Mouse (Mus musculus) kidney, embryonic 14.5 days (tissue): ENCODE measurements around the gene Gucy2e. TPM values are rescaled to one million over a fixed set of nuclear protein-coding genes. Genes with fewer than 3 reads are reported as not detected.

Experiments
- ATAC-seq: fragments of 200-750 bp; cut with Nextera tagmentation; 2 replicates; pipeline ENCODE4 v1.8.0; 2017; ENCODE audit warnings: moderate number of reproducible peaks, mild to moderate bottlenecking, moderate TSS enrichment, moderate library complexity; ENCODE audit not compliant: low FRiP score, low TSS enrichment
- H3K27ac ChIP-seq: fragments of 300-500 bp; sonication (generic); 2 replicates; pipeline ENCODE4 v1.5.1; 2014; ENCODE audit warnings: low read depth, mild to moderate bottlenecking, low read length, moderate library complexity, mixed read lengths
- H3K27me3 ChIP-seq: fragments of 300-500 bp; sonication (generic); 2 replicates; pipeline ENCODE4 v1.6.1; 2014; ENCODE audit warnings: mild to moderate bottlenecking, low read length; ENCODE audit not compliant: control insufficient read depth, insufficient read depth
- H3K36me3 ChIP-seq: fragments of 300-500 bp; sonication (generic); 2 replicates; pipeline ENCODE4 v1.6.1; 2014; ENCODE audit warnings: low read length, mixed read lengths; ENCODE audit not compliant: control insufficient read depth, insufficient read depth
- H3K4me1 ChIP-seq: fragments of 300-500 bp; sonication (generic); 2 replicates; pipeline ENCODE4 v1.6.1; 2014; ENCODE audit warnings: low read length, mixed read lengths; ENCODE audit not compliant: control insufficient read depth, insufficient read depth
- H3K4me2 ChIP-seq: fragments of 300-500 bp; sonication (generic); replicated peaks from 2 replicates; pipeline ENCODE4 v1.6.1; 2014; ENCODE audit warnings: low read depth, mild to moderate bottlenecking, low read length
- H3K4me3 ChIP-seq: fragments of 300-500 bp; sonication (generic); 2 replicates; pipeline ENCODE4 v1.5.1; 2014; ENCODE audit warnings: mild to moderate bottlenecking, low read length
- H3K9ac ChIP-seq: fragments of 300-500 bp; sonication (generic); 2 replicates; pipeline ENCODE4 v1.6.1; 2014; ENCODE audit warnings: low read depth, mild to moderate bottlenecking, low read length, moderate library complexity
- H3K9me3 ChIP-seq: fragments of 300-500 bp; sonication (generic); 2 replicates; pipeline ENCODE4 v1.6.1; 2016; ENCODE audit warnings: low read length; ENCODE audit not compliant: control insufficient read depth
- WGBS: fragments of 180-500 bp; shearing (Covaris S2); extraction: QIAGEN DNeasy Blood & Tissue Kit; methylation state at CpG from one replicate; pipeline ENCODE4 v1.1.7; 2014; 5-methylcytosine and 5-hydroxymethylcytosine counted together
- polyA plus RNA-seq: library from polyadenylated mRNA; unstranded; fragments of >200 nt; fragmentation: Nextera tagmentation; extraction: Ambion mirVana; gene quantifications from 2 replicates; pipeline ENCODE4 v1.2.1, GENCODE M21; 2014

Gene Gucy2e
- polyA plus RNA-seq, 1 experiment from 2014 or later, result 0.11 TPM

DNA sequence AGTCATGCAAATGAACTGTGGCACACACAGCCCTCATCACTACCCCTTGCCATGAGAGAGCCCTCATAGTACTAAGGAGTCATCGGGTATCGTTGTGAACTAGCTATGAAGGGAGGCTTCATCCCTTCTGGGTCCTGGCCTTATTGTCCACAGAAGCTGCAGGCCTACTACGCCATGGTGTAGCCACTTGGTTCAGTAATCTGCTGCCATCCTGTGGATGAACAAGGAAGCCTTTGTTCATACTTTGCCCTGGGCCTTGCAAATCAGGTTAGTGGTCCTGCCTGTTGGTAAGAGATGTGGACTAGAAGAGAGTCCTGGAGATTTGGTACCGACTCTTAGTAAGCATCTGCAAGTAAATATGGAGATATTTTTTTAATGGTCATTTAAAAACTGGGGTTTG lies 6.4 kb downstream of the Gucy2e start:
- Histone ChIP-seq H3K4me1 (no peaks in the 10 kb centered on the region), H3K9me3 (no peaks in the 10 kb centered on the region), H3K9ac (no peak overlapping the region), H3K4me3 (no peak overlapping the region), H3K4me2 (no peak overlapping the region), H3K36me3 (no peaks in the 10 kb centered on the region), H3K27me3 (no peaks in the 10 kb centered on the region), H3K27ac (no peak overlapping the region)
- ATAC-seq, result no peak
- 72% methylated on average over 4 of the region's 4 CpGs for WGBS

DNA sequence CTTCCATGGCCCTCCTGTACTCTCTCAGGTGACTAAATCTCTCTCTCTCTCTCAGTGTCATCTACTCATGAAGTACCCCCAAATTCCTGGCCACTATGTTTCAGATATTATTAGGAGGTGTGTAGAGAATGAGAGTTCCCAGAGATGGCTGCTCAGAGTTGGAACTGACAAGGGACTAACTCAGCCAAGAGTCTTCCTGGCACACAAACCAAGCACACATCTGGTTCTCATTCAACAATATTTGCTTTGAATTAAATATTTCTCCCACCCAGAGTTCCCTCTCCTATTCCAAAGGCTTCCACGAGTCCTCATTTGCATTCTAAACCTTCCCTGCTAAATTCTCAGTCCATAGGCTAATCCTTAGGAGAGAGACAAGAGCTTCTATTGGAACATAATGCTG lies 11.1 kb downstream of the Gucy2e start:
- no peaks in the 10 kb centered on the region for H3K27me3 ChIP-seq
- H3K4me3 ChIP-seq, result no peak overlapping the region
- H3K4me2 ChIP-seq, result no peak overlapping the region
- no peak for ATAC-seq
- no peaks in the 10 kb centered on the region for H3K36me3 ChIP-seq
- H3K27ac ChIP-seq, result no peak overlapping the region
- no peaks in the 10 kb centered on the region for H3K4me1 ChIP-seq
- H3K9me3 ChIP-seq, result 0 out of 2 replicates have a peak, but pooled peaks cover 2% of the 10 kb centered on the region
- WGBS, result 86% methylated on average over 1 of the region's 1 CpGs
- no peak overlapping the region for H3K9ac ChIP-seq

DNA sequence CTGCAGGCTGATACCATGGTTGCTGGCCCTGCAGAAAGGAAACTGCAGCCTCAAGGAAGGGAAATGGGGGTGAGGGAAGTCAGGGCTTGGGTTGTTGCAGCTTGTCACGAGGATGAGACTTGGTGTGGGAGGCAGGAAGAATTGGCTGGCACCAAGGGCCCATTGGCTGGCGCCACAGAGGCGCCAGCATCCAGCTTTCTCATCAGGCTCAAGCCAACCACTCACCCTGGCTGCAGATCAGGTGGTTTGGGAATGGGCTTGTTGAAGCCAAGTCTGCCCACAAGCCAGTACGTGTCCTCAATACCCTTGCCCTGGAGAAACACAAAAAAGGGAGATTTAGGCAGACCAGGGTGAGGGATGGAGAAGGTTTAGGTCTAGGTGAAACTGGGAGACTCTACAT lies 13.7 kb downstream of the Gucy2e start:
- Histone ChIP-seq H3K4me3 (no peak overlapping the region), H3K27ac (no peak overlapping the region), H3K9me3 (0 out of 2 replicates have a peak, but pooled peaks cover 2% of the 10 kb centered on the region)

DNA sequence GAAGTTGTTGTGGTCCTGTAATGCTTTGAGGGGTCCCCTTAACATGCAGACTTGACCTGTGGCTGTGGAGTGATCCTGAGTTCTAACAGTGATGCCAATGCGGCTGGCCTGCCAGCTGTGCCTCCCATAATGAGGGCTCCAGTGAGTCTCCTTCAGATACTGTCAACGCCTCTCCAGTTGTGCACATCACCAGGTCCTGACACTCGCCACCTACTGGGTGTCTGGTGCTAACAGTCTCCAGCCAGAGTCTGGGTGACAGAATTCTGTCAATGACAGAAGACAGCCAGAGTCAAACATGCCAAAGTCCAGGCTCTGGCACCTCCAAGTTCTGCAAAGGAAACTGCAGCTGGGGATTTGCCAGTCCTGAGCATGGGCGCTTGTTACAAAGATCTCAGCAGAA lies 15.8 kb downstream of the Gucy2e start:
- no peak for ATAC-seq

More for the DNA sequence above, 13.7 kb downstream of the Gucy2e start:
- WGBS, result 91% methylated on average over 4 of the region's 4 CpGs
- Histone ChIP-seq H3K27me3 (no peaks in the 10 kb centered on the region), H3K36me3 (no peaks in the 10 kb centered on the region), H3K4me1 (no peaks in the 10 kb centered on the region), H3K9ac (no peak overlapping the region), H3K4me2 (no peak overlapping the region)
- no peak for ATAC-seq

DNA sequence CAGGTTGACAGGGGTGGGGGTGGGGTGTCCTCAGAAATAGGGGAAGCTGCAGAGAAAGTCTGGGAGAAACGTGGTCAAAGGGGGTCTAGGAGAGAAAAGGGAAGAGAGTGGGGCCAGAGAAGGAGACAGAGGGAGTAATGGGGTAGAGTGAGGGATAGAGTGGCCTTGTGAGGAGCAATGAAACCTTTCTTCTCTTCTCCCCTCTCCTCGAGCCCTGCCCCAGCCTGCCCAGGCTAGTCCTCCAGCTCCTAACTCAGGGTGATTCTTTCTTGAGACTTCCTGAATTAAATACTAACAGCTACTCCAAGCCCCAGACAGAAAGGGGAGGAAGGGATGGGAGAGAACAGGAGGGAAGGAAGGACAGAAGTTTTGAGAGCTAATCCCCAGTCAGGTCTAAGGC lies 18.2 kb downstream of the Gucy2e start:
- Histone ChIP-seq H3K4me1 (no peaks in the 10 kb centered on the region), H3K9ac (no peak overlapping the region), H3K4me2 (no peak overlapping the region), H3K27me3 (no peaks in the 10 kb centered on the region), H3K4me3 (no peak overlapping the region), H3K36me3 (no peaks in the 10 kb centered on the region), H3K9me3 (no peaks in the 10 kb centered on the region), H3K27ac (no peak overlapping the region)
- no peak for ATAC-seq
- 76% methylated on average over 2 of the region's 2 CpGs for WGBS

More for the DNA sequence above, 15.8 kb downstream of the Gucy2e start:
- no peak overlapping the region for H3K4me3 ChIP-seq
- H3K36me3 ChIP-seq, result no peaks in the 10 kb centered on the region
- H3K9me3 ChIP-seq, result 0 out of 2 replicates have a peak, but pooled peaks cover 2% of the 10 kb centered on the region
- WGBS, result 59% methylated on average over 4 of the region's 4 CpGs
- no peak overlapping the region for H3K27ac ChIP-seq
- H3K27me3 ChIP-seq, result no peaks in the 10 kb centered on the region
- no peaks in the 10 kb centered on the region for H3K4me1 ChIP-seq
- H3K4me2 ChIP-seq, result no peak overlapping the region
- H3K9ac ChIP-seq, result no peak overlapping the region

DNA sequence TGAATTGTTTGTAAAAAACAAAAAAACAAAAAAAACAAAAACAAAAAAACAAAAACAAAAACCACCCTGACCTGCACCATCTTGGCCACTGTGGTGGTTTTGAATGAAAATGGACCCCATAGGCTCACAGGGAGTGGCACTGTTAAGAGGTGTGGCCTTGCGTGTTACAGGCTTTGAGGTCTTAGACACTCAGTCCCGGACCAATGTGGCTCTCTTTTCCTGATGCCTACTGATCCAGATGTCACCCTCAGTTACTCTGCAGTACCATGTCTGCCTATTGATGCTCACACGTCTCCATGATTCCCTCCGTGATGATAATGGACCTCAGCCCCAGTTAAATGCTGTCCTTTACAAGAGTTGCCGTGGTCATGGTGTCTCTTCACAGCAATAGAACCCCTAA lies 19.4 kb downstream of the Gucy2e start:
- no peak overlapping the region for H3K4me3 ChIP-seq
- ATAC-seq, result no peak
- WGBS, result 87% methylated on average over 5 of the region's 5 CpGs
- H3K27ac ChIP-seq, result no peak overlapping the region
- no peaks in the 10 kb centered on the region for H3K36me3 ChIP-seq
- H3K4me1 ChIP-seq, result no peaks in the 10 kb centered on the region
- no peak overlapping the region for H3K4me2 ChIP-seq
- no peak overlapping the region for H3K9ac ChIP-seq
- H3K9me3 ChIP-seq, result no peaks in the 10 kb centered on the region
- H3K27me3 ChIP-seq, result no peaks in the 10 kb centered on the region

DNA sequence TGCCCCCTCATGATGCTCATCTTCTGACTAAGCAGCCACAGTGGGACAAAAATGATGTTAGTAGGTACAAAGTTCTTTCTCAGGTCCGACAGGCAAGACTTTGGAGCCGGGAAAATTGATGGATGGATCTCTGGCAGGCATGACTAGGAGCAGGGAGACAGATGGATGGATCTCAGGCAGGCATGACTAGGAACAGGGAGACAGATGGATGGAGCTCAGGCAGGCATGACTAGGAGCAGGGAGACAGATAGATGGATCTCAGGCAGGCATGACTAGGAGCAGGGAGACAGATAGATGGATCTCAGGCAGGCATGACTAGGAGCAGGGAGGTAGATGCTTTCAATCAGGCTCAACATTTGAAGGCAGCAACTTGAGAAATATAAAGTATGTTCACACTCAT lies 25.4 kb downstream of the Gucy2e start:
- H3K27ac ChIP-seq, result no peak overlapping the region
- H3K4me2 ChIP-seq, result peak overlapping the region; percentile 28; the same call in 1 of the 2 replicates
- peak overlapping the region; percentile 17; the same call in 1 of the 2 replicates for H3K4me3 ChIP-seq

DNA sequence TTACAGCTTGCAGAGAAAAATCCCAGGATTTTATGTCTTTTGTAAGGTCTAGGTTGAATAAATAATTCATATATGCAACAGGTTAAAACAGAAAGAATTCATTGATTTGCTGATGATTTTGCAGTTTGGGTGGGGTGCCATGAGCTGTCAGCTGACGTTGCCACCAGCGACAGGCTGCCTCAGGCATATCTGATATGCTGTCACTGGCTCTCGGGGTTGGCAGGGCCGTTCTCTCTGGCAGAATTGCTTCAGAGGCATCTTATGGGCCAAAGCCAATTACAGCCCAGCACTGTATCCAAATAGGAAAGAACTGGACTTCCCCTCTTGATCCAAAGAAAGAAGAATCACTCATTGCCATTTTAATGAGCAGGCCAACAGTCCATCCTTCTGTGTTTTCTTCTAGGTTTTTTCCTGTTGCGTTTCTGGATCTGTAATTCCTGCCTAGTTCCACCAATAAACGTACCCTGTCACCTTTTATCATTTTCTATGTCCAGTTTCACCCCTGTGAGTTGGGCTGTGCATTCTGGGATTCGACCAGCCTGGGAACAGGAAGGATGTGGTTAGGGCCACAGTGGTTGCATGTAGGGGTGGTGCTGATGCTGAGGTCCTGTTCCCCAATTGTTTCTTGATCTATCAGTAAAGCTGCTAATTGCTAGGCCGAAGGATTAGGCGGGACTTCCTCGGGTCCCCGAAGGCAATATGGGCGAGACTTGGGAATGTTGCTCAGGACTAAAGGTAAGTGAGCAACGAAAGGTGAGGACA lies 34.2 kb downstream of the Gucy2e start:
- peaks cover 7% of the 10 kb centered on the region for H3K27me3 ChIP-seq
- H3K36me3 ChIP-seq, result no peaks in the 10 kb centered on the region
- H3K4me3 ChIP-seq, result no peak overlapping the region
- 80% methylated on average over 13 of the region's 13 CpGs for WGBS
- H3K27ac ChIP-seq, result no peak overlapping the region
- ATAC-seq, result no peak
- H3K4me2 ChIP-seq, result no peak overlapping the region
- no peaks in the 10 kb centered on the region for H3K4me1 ChIP-seq
- H3K9me3 ChIP-seq, result no peaks in the 10 kb centered on the region
- no peak overlapping the region for H3K9ac ChIP-seq

More for the DNA sequence above, 25.4 kb downstream of the Gucy2e start:
- no peaks in the 10 kb centered on the region for H3K9me3 ChIP-seq
- no peaks in the 10 kb centered on the region for H3K36me3 ChIP-seq
- WGBS, result 11% methylated on average over 2 of the region's 2 CpGs
- 0 out of 2 replicates have a peak overlapping the region, but pooled peaks have one; percentile 28 for H3K9ac ChIP-seq
- no peak for ATAC-seq
- H3K27me3 ChIP-seq, result no peaks in the 10 kb centered on the region
- no peaks in the 10 kb centered on the region for H3K4me1 ChIP-seq

DNA sequence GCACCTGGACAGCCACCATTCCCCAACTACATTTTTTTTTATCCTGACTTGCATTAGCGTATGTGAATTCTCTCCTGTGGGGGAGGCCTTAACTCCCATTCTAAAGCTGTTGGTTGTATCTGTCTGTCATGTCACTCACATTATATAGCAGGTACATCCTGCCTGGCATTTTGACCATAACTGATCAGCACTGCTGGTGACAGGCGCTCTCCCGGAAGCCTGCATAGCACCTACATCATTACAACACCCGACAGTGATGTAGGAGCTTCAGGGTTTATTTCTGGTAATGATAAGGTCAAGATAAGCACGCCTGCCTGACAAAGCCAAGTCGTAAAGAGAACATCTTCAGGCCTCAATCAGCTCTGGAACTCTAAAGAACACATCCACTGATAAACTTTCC lies 36.6 kb downstream of the Gucy2e start:
- Histone ChIP-seq H3K27me3 (peaks cover 29% of the 10 kb centered on the region), H3K27ac (no peak overlapping the region), H3K4me3 (no peak overlapping the region), H3K36me3 (no peaks in the 10 kb centered on the region), H3K4me1 (no peaks in the 10 kb centered on the region), H3K4me2 (no peak overlapping the region), H3K9me3 (no peaks in the 10 kb centered on the region), H3K9ac (no peak overlapping the region)
- ATAC-seq, result no peak
- 67% methylated on average over 6 of the region's 6 CpGs for WGBS
